Comparison of ENCODE assay signal across 8 mouse cellular contexts in the genomic region with DNA sequence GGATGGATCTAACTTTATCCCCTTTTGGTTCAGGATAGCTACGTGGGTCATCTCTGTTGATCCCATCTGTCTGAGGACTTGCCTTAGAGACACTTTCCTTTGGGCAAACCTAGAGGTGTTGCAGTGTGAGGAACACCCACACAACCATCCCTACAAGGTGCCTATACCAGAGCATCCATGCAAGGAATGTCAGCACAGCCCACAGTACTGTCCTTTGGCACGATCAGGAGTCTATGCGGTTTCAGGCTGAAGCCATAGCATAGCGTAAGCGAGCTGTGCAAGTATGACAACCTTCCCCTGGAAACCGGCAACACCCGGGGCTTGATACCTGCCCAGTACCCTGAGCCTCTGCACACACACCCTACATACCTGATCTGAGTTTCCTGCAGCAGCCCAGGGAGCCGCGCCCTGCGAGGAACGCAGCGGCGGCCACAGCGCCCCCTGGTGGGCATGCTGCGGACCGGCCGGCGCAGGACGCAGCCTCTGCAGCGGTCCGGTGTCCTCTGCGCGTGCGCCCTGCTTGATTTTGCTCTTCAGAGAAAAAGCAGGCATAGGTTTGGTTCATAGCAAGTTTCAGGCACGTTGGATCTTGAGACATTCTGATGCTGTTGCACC.
DNase-seq lines count a peak whose midpoint lies in the region; ATAC-seq lines count a peak whose summit lies in the region.

No protein-coding gene starts in this region.

- no peaks in the 10 kb centered on the region for H3K27me3 ChIP-seq in intestine, embryonic 15.5 days (replicated peaks)

- H3K4me3 ChIP-seq in intestine, embryonic 15.5 days (replicated peaks): peak overlapping the region; percentile 24; the same call in 1 of the 2 replicates

- no peak overlapping the region for H3K27ac ChIP-seq in intestine, embryonic 15.5 days

- H3K36me3 ChIP-seq in intestine, embryonic 15.5 days: no peaks in the 10 kb centered on the region

- intact Hi-C loops in left cerebral cortex, postnatal 14 days (cut with DNase I): loop anchor here (10.0 kb wide), 1 partner anchor 139 kb away; the partner anchor contains the start of gene Dyrk1a

- H3K4me2 ChIP-seq in intestine, embryonic 15.5 days (replicated peaks): peak overlapping the region; percentile 68

- DNase-seq in adrenal gland, postnatal 14 days: peak; percentile 92
- peak; percentile 71 for DNase-seq in embryo, embryonic 9.5 days (ENCODE audit: extremely low spot score)
- peak; percentile 66 to 81 for DNase-seq in gastrocnemius, postnatal 4 days (ENCODE audit: low spot score in 2 of 2)
- DNase-seq in left cerebral cortex, postnatal 14 days (ENCODE audit: low spot score in 2 of 2): peak; percentile 82 to 87
- DNase-seq in right cerebral cortex, postnatal 36 days (ENCODE audit: low spot score in 2 of 2): peak; percentile 67 to 74
- peak; percentile 77 to 78 for DNase-seq in urinary bladder, postnatal 36 days (ENCODE audit: low spot score in 2 of 2)

- 0 out of 2 replicates have a peak, but pooled peaks cover 3% of the 10 kb centered on the region for H3K4me1 ChIP-seq in intestine, embryonic 15.5 days (replicated peaks)

- WGBS in intestine, embryonic 15.5 days: 7% methylated on average over 25 of the region's 25 CpGs

- H3K9me3 ChIP-seq in intestine, embryonic 15.5 days: no peaks in the 10 kb centered on the region

- no peak overlapping the region for H3K9ac ChIP-seq in intestine, embryonic 15.5 days

- peak; percentile 95 for ATAC-seq in intestine, embryonic 15.5 days
- peak; percentile 84 for ATAC-seq in megakaryocyte-erythroid progenitor cell, adult 5-6 weeks (replicated peaks; ENCODE audit: low FRiP score, low TSS enrichment, poor library complexity, severe bottlenecking)
